Mouse (Mus musculus) embryonic fibroblast, embryonic 13.5 days (primary cell): ENCODE data around the gene Ptgis. TPM values are rescaled to one million over a fixed set of nuclear protein-coding genes. Genes with fewer than 3 reads are reported as not detected.
A peak's percentile ranks its signal among the peaks of the same experiment; 100 is the strongest.
"Not testable (repeated sequence)": the region's sequence is repeated elsewhere in the genome, so short reads cannot be mapped to it uniquely, and the experiment has no call there.

Source experiments
- H3K27ac ChIP-seq: 2 replicates; pipeline ENCODE4 v1.5.1; 2012; ENCODE audit warnings: low read length, control low read depth, inconsistent platforms; ENCODE audit not compliant: insufficient read depth
- H3K4me1 ChIP-seq: 2 replicates; pipeline ENCODE4 v1.6.1; 2011; ENCODE audit warnings: low read length; ENCODE audit not compliant: control insufficient read depth, insufficient read depth
- H3K4me3 ChIP-seq: 2 replicates; pipeline ENCODE4 v1.5.1; 2011; ENCODE audit warnings: mild to moderate bottlenecking, control low read depth, low read length; ENCODE audit not compliant: insufficient read depth
- CTCF ChIP-seq: IDR thresholded peaks from 2 replicates; pipeline ENCODE4 v1.5.1; 2011; ENCODE audit warnings: mild to moderate bottlenecking, control low read depth, low read length, moderate library complexity, borderline replicate concordance; ENCODE audit not compliant: insufficient read depth
- POLR2A ChIP-seq: IDR thresholded peaks from 2 replicates; pipeline ENCODE4 v1.6.1; 2011; ENCODE audit warnings: low read depth, mild to moderate bottlenecking, control low read depth, low read length, moderate library complexity
- polyA plus RNA-seq: library from polyadenylated mRNA; stranded (reverse); fragments of >200 nt; gene quantifications from 2 replicates; pipeline ENCODE4 v1.2.4, GENCODE M21; 2011; ENCODE audit warnings: low read depth; ENCODE audit not compliant: missing spikeins, insufficient read length

Gene Ptgis
- polyA plus RNA-seq, 1 experiment = 21.0 TPM

- Histone ChIP-seq H3K4me3 (no peak overlapping the region), H3K4me1 (no peaks in the 10 kb centered on the region), H3K27ac (no peak overlapping the region)
- TF ChIP-seq POLR2A (no peak), CTCF (no peak)
Observed at GRCm38 (mm10) chr2:167220736-167221135, 19.7 kb downstream of the Ptgis start.

DNA sequence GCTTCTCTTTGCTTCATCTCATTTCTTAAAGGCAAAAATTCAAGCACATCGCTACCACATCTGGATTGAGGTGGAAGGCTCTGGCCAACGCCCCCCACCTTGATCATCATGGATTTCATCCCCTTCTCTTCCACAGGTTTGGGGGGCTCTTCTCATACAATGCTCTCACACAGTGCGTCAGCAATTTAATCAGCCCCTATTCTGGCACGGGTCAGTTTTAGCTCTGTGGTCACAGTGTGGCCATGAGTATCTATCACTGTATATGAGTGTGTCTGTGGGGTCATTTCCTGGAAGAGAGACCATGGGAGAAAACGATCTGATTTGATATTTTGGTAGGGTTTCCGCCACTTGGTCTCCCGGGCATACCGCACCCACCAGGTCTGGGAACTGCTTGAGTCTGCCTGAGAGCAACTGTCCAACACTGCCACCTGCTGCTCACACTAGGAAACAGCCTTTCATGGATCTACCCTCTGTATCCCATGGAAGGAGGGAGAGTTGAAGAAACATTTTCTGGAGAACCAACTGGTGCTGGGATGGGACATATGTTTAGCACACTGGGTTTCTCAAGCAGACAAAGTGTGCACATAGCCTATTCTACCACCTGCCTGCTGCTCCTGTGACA is 21.1 kb downstream of the Ptgis start:
- Histone ChIP-seq H3K4me1 (no peaks in the 10 kb centered on the region), H3K27ac (no peak overlapping the region), H3K4me3 (no peak overlapping the region)
- TF ChIP-seq POLR2A = no peak
- TF ChIP-seq CTCF = peak; percentile 96

- H3K4me1 ChIP-seq = no peaks in the 10 kb centered on the region
- TF ChIP-seq CTCF = no peak
- TF ChIP-seq POLR2A = no peak
- H3K27ac ChIP-seq = no peak overlapping the region
- H3K4me3 ChIP-seq = no peak overlapping the region
Observed at GRCm38 (mm10) chr2:167213666-167214065, 26.7 kb downstream of the Ptgis start.

- Histone ChIP-seq H3K4me3 (no peak overlapping the region), H3K4me1 (no peaks in the 10 kb centered on the region), H3K27ac (no peak overlapping the region)
- no peak for TF ChIP-seq POLR2A
- peak; percentile 61; the same call in 1 of the 2 replicates for TF ChIP-seq CTCF
Observed at GRCm38 (mm10) chr2:167213076-167213475, 27.3 kb downstream of the Ptgis start.

- Histone ChIP-seq H3K4me3 (no peak overlapping the region), H3K27ac (no peak overlapping the region), H3K4me1 (no peaks in the 10 kb centered on the region)
- TF ChIP-seq CTCF = no peak
- no peak for TF ChIP-seq POLR2A
Observed at GRCm38 (mm10) chr2:167212551-167212950, 27.9 kb downstream of the Ptgis start.

DNA sequence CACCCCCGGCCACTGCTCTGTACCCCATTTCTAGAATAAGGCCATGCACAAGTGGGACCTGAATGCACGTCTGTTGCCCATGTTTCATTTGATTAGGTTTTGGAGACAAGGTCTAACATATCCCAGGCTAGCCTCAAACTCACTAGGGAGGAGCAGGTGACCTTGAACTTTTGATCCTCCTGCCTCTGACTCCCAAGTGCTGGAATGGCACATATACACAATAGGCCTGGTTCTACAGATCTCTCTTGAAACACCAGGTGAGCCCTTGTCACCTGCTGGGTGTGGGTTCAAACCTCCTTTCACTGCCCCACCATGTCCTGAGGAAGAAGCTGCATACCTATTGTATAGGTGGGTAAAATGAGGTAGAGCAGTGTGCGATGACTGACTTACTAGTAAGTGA is 28.3 kb downstream of the Ptgis start:
- Histone ChIP-seq H3K4me3 (no peak overlapping the region), H3K27ac (no peak overlapping the region), H3K4me1 (no peaks in the 10 kb centered on the region)
- TF ChIP-seq CTCF (no peak), POLR2A (no peak)

- Histone ChIP-seq H3K27ac (no peak overlapping the region), H3K4me3 (no peak overlapping the region), H3K4me1 (no peaks in the 10 kb centered on the region)
- no peak for TF ChIP-seq CTCF
- no peak for TF ChIP-seq POLR2A
Observed at GRCm38 (mm10) chr2:167209900-167210299, 30.5 kb downstream of the Ptgis start.

GRCm38 (mm10) chr2:167208984-167209383 is 31.4 kb downstream of the Ptgis start:
- H3K4me3 ChIP-seq = no peak overlapping the region
- H3K4me1 ChIP-seq = no peaks in the 10 kb centered on the region
- H3K27ac ChIP-seq = no peak overlapping the region
- TF ChIP-seq CTCF (no peak), POLR2A (no peak)

DNA sequence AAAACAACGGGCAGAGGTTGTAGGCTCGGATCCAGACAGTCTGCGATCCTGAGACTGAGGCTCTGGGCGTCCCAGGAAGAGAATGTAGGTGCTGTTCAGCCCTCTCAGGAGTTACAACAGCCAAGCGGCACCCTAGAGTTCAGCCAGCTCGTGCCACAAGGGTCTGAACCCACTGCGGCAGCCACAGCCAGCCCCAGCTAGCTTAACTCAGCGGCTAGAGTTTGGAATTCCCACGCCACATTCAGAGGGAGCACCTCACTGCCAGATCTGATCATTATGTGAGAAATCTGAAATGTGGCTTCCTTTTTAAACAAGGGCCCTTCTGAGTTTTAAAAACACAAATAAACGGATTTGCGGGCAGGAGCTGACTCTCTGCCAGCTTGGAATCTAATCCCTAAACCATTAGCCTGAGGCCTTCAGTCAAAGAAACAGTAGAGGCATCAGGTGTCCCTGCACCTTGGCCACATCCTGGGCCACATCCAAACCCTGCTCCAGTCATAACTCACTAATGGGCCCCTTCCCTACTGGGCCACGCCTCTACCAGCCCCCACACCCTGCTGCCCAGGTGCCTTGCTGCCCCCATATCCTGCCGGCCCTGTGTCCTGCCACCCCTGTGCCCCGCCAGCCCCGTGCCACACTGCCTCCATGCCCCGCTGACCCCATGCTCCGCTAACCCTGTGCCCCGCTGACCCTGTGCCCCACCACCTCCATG is 34.3 kb downstream of the Ptgis start:
- no peaks in the 10 kb centered on the region for H3K4me1 ChIP-seq
- H3K27ac ChIP-seq = no peak overlapping the region
- no peak overlapping the region for H3K4me3 ChIP-seq
- TF ChIP-seq POLR2A (no peak), CTCF (no peak)

GRCm38 (mm10) chr2:167204686-167205085 is 35.7 kb downstream of the Ptgis start:
- not testable (repeated sequence) for H3K27ac ChIP-seq, H3K4me3 ChIP-seq, H3K4me1 ChIP-seq
